Mouse (Mus musculus) lung, embryonic 16.5 days (tissue): ENCODE data around the gene Ccdc157. TPM values are rescaled to one million over a fixed set of nuclear protein-coding genes. Genes with fewer than 3 reads are reported as not detected.
"Not testable (repeated sequence)": the region's sequence is repeated elsewhere in the genome, so short reads cannot be mapped to it uniquely, and the experiment has no call there.

ENCODE experiments used
- ATAC-seq: fragments of 200-750 bp; cut with Nextera tagmentation; 2 replicates; pipeline ENCODE4 v1.8.0; 2017; ENCODE audit warnings: low read depth, mild to moderate bottlenecking, moderate library complexity
- H3K27ac ChIP-seq: fragments of 300-500 bp; sonication (generic); 2 replicates; pipeline ENCODE4 v1.5.1; 2014; ENCODE audit warnings: mild to moderate bottlenecking, control low read depth, low read length
- H3K27me3 ChIP-seq: fragments of 300-500 bp; sonication (generic); 2 replicates; pipeline ENCODE4 v1.6.1; 2014; ENCODE audit warnings: low read depth, low read length, mixed read lengths; ENCODE audit not compliant: control insufficient read depth, insufficient read depth
- H3K36me3 ChIP-seq: fragments of 300-500 bp; sonication (generic); 2 replicates; pipeline ENCODE4 v1.6.1; 2014; ENCODE audit warnings: low read length; ENCODE audit not compliant: control insufficient read depth, insufficient read depth
- H3K4me1 ChIP-seq: fragments of 300-500 bp; sonication (generic); replicated peaks from 2 replicates; pipeline ENCODE4 v1.6.1; 2014; ENCODE audit warnings: low read length, mixed read lengths; ENCODE audit not compliant: control insufficient read depth, insufficient read depth
- H3K4me2 ChIP-seq: fragments of 300-500 bp; sonication (generic); 2 replicates; pipeline ENCODE4 v1.6.1; 2014; ENCODE audit warnings: low read depth, low read length, control low read depth
- H3K4me3 ChIP-seq: fragments of 300-500 bp; sonication (generic); 2 replicates; pipeline ENCODE4 v1.5.1; 2014; ENCODE audit warnings: mild to moderate bottlenecking, low read length, control low read depth
- H3K9ac ChIP-seq: fragments of 300-500 bp; sonication (generic); 2 replicates; pipeline ENCODE4 v1.6.1; 2014; ENCODE audit warnings: low read length, control low read depth
- H3K9me3 ChIP-seq: fragments of 300-500 bp; sonication (generic); 2 replicates; pipeline ENCODE4 v1.6.1; 2016; ENCODE audit warnings: low read length; ENCODE audit not compliant: control insufficient read depth
- WGBS: fragments of 180-500 bp; shearing (Covaris S2); extraction: QIAGEN DNeasy Blood & Tissue Kit; methylation state at CpG from one replicate; pipeline ENCODE4 v1.1.7; 2014; 5-methylcytosine and 5-hydroxymethylcytosine counted together
- polyA plus RNA-seq: library from polyadenylated mRNA; unstranded; fragments of >200 nt; fragmentation: Nextera tagmentation; extraction: Ambion mirVana; gene quantifications from 2 replicates; pipeline ENCODE4 v1.2.1, GENCODE M21; 2015

Gene Ccdc157
- polyA plus RNA-seq, 1 experiment from 2014 or later, result 9.2 TPM

DNA sequence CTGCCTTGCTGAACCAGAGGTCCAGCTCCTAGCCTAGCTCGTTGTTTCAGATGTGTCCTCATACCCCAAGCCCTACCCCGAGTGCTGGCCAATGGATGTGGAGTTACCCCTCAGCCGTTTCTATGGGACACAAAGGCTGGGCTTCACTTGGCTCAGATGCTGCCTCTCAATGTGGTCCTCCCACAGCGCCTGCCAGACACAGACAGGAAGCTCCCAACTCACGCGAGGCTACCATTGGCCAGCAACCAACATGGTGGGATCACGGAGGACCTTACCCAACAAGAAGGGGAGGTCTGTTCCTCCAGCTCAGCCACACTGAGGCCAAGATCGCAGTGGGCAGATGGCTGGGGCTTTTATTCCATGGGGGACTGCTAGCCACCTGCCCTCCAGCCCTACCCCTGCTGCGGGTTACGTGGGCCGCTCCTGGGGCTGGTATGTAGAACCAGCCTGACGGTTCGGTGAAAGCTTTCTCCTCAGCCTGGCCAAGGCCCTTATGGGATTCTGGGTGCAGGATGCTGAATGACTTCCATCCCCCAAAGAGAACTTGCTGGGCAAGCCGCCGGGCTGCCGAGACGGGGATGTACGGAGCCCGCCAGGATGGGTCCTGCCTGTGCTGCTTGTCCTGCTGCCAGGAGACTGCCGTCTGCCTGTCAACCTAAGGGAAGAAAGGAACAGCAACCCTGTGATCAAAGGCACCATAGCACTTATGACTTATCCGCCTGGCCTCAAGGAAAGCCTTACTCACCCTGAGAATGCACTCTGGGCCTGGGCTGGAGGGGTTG, 16.6 kb downstream of the Ccdc157 start:
- no peaks in the 10 kb centered on the region; the same call in 1 of the 2 replicates for H3K4me1 ChIP-seq
- H3K9ac ChIP-seq, result no peak overlapping the region
- H3K4me3 ChIP-seq, result no peak overlapping the region
- no peak overlapping the region for H3K27ac ChIP-seq
- ATAC-seq, result no peak
- WGBS, result 85% methylated on average over 21 of the region's 21 CpGs
- no peak overlapping the region for H3K4me2 ChIP-seq
- H3K27me3 ChIP-seq, result no peaks in the 10 kb centered on the region
- H3K36me3 ChIP-seq, result peaks cover 29% of the 10 kb centered on the region
- no peaks in the 10 kb centered on the region for H3K9me3 ChIP-seq

DNA sequence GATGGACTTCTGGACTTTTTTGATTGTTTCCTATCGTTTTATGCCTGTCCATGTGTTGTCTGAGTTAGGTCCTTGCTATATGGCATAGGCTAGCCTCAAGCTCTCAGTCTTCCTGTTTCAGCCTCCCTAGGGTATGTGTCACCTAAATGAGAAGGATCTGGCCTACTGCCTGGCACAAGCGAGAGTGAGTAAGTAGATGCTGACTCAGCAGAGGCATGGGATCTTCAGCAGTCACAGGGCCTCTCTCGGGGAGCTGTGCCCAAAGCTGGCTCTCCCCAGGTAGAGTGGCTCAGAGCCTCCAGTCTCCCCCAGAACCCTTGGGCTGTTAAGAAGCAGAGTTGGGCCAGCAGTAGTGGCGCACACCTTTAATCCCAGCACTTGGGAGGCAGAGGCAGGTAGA, 17.7 kb downstream of the Ccdc157 start:
- ATAC-seq, result no peak
- H3K9me3 ChIP-seq, result no peaks in the 10 kb centered on the region
- no peak overlapping the region for H3K9ac ChIP-seq
- 88% methylated on average over 4 of the region's 4 CpGs for WGBS
- H3K27me3 ChIP-seq, result no peaks in the 10 kb centered on the region
- no peak overlapping the region for H3K4me3 ChIP-seq
- peaks cover 29% of the 10 kb centered on the region for H3K36me3 ChIP-seq
- H3K27ac ChIP-seq, result peak overlapping the region; percentile 82
- H3K4me1 ChIP-seq, result no peaks in the 10 kb centered on the region; the same call in 1 of the 2 replicates
- H3K4me2 ChIP-seq, result no peak overlapping the region

GRCm38 (mm10) chr11:4141505-4141904, 18.6 kb downstream of the Ccdc157 start:
- no peak overlapping the region for H3K4me2 ChIP-seq
- H3K36me3 ChIP-seq, result peaks cover 29% of the 10 kb centered on the region
- no peaks in the 10 kb centered on the region for H3K27me3 ChIP-seq
- H3K4me3 ChIP-seq, result no peak overlapping the region
- no peaks in the 10 kb centered on the region for H3K9me3 ChIP-seq
- peaks cover under 1% of the 10 kb centered on the region; the same call in 1 of the 2 replicates for H3K4me1 ChIP-seq
- no peak overlapping the region for H3K9ac ChIP-seq
- peak overlapping the region; percentile 82 for H3K27ac ChIP-seq
- peak; percentile 77 for ATAC-seq

DNA sequence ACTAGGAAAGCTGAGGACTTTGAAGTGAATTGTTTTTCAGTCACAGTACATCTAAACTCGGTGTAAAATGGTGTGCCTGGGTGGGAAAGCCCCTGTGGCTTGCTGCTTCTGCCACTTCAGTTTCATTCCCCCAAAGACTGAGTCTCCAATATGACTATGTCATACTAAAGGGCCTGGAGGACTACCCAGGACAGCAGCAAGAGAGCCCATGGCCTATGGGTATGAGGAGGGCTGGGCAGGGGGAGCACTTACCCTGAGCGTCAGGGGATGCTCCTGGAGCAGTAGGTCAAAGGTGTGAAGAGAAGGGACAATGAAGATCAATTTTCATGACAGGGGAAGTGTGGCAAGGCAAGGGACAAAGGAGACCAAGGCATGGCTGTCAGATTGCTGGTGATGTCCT, 21.1 kb downstream of the Ccdc157 start:
- Histone ChIP-seq H3K4me1 (peaks cover 10% of the 10 kb centered on the region), H3K9me3 (no peaks in the 10 kb centered on the region), H3K4me3 (no peak overlapping the region), H3K27me3 (no peaks in the 10 kb centered on the region), H3K4me2 (no peak overlapping the region), H3K9ac (no peak overlapping the region), H3K27ac (no peak overlapping the region), H3K36me3 (peaks cover 29% of the 10 kb centered on the region)
- 69% methylated on average over 2 of the region's 2 CpGs for WGBS
- ATAC-seq, result no peak

GRCm38 (mm10) chr11:4134986-4135935, 24.8 kb downstream of the Ccdc157 start, which contains the start of gene Rnf215:
Gene Rnf215, plus strand, starts transcription at chr11:4135202.
- Histone ChIP-seq H3K27me3 (no peaks in the 10 kb centered on the region), H3K4me2 (peak within 1 kb of the TSS; percentile 95), H3K36me3 (peaks cover 7% of the 10 kb centered on the region), H3K9me3 (peaks cover 3% of the 10 kb centered on the region; the same call in 1 of the 2 replicates), H3K9ac (peak within 1 kb of the TSS; percentile 98), H3K27ac (peak within 1 kb of the TSS; percentile 79), H3K4me1 (peaks cover 10% of the 10 kb centered on the region), H3K4me3 (peak within 1 kb of the TSS; percentile 90)
- peak; percentile 97 for ATAC-seq
- under 1% methylated on average over 64 of the region's 66 CpGs for WGBS

DNA sequence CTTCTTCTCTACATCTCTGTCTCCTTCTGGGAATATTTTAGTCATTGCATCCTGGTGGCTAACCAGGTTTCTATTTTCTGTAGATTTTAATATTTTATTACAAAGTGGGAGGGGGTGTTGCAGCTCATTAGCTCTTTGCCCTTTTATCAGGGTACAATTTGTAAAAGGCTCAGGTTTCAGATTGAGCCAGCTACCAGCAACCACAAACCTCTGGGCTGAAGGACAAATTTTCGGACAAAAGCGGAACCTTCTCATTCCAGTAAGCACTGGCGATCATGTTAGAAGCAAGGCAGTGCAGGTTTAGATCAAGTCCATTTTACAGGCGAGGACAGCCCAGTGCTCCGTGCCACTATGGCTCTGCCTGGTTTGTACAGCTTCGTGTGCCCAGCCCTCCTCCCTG, 25.7 kb downstream of the Ccdc157 start:
- Histone ChIP-seq H3K9ac (peak overlapping the region; percentile 51), H3K36me3 (no peaks in the 10 kb centered on the region), H3K4me3 (no peak overlapping the region), H3K4me1 (peaks cover 10% of the 10 kb centered on the region), H3K9me3 (peaks cover 3% of the 10 kb centered on the region; the same call in 1 of the 2 replicates), H3K4me2 (0 out of 2 replicates have a peak overlapping the region, but pooled peaks have one; percentile 16), H3K27ac (no peak overlapping the region), H3K27me3 (no peaks in the 10 kb centered on the region)
- WGBS, result 54% methylated on average over 6 of the region's 6 CpGs
- no peak for ATAC-seq

GRCm38 (mm10) chr11:4133450-4133849, 26.6 kb downstream of the Ccdc157 start:
- peaks cover 3% of the 10 kb centered on the region; the same call in 1 of the 2 replicates for H3K9me3 ChIP-seq
- no peak overlapping the region for H3K9ac ChIP-seq
- no peaks in the 10 kb centered on the region for H3K36me3 ChIP-seq
- H3K4me2 ChIP-seq, result no peak overlapping the region
- no peaks in the 10 kb centered on the region for H3K27me3 ChIP-seq
- WGBS, result 57% methylated on average over 3 of the region's 3 CpGs
- ATAC-seq, result no peak
- no peak overlapping the region for H3K4me3 ChIP-seq
- peaks cover 10% of the 10 kb centered on the region for H3K4me1 ChIP-seq
- H3K27ac ChIP-seq, result no peak overlapping the region

GRCm38 (mm10) chr11:4128461-4128860, 31.6 kb downstream of the Ccdc157 start:
- not testable (repeated sequence) for H3K4me1 ChIP-seq, H3K4me3 ChIP-seq, H3K27ac ChIP-seq, H3K36me3 ChIP-seq, H3K4me2 ChIP-seq, H3K9ac ChIP-seq, ATAC-seq, H3K27me3 ChIP-seq
- peaks cover 10% of the 10 kb centered on the region for H3K9me3 ChIP-seq
- 88% methylated on average over 4 of the region's 4 CpGs for WGBS

DNA sequence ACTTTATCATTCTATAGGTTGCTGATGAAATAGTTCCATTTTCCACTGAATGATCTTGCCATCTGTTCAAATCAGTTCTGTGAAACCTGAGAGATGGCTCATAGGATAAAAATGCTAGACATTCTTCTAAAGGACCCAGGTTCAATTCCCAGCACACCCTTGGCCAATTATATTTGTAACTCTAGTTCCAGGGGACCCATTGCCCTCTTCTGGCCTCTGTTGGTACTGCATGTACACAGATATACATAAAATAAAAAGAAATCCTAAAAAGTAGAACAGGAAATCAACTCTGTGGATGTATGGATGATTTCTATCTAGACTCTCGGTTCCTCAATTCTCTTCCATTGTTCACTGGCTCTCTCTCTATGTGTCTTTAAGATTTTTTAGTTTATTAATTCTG, 33.0 kb downstream of the Ccdc157 start:
- Histone ChIP-seq H3K27ac (no peak overlapping the region), H3K9ac (no peak overlapping the region), H3K4me3 (no peak overlapping the region), H3K27me3 (no peaks in the 10 kb centered on the region), H3K4me2 (no peak overlapping the region), H3K4me1 (no peaks in the 10 kb centered on the region), H3K36me3 (no peaks in the 10 kb centered on the region), H3K9me3 (peaks cover 10% of the 10 kb centered on the region; the same call in 1 of the 2 replicates)
- no peak for ATAC-seq
- 90% methylated on average over 1 of the region's 1 CpGs for WGBS
